Mouse (Mus musculus): ENCODE data around the gene Ear2. TPM values are rescaled to one million over a fixed set of nuclear protein-coding genes. Genes with fewer than 3 reads are reported as not detected.
"Not testable (repeated sequence)": the region's sequence is repeated elsewhere in the genome, so short reads cannot be mapped to it uniquely, and the experiment has no call there.

The Ear2 gene
- polyA plus RNA-seq (2016; fragmentation: Nextera tagmentation; extraction: Ambion mirVana) = 3.5 and 11.1 TPM in 2 replicates

DNA sequence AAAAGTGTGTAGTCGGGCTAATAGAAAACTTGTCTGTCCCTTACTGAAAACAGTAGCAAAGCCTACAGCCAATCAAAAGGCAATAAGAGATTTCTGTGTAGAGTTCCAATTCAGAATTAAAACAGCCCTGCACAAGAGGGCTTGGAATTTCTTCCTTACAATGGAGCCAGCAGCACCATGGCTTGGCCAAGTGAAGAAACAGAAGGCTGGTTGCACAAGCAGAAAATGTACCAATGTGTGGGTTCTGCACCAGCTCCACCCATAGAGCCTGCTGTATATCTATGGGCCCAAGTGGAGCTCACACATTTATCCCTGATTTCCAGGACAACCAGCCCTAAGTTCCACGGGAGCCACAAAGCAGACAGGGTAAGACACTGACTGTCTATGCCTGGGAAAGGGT lies at the start of gene Ear2:
Ear2 (plus strand) TSS at position 301 of the 400 bp plus-strand sequence.
- H3K4me1 ChIP-seq = not testable (repeated sequence)

DNA sequence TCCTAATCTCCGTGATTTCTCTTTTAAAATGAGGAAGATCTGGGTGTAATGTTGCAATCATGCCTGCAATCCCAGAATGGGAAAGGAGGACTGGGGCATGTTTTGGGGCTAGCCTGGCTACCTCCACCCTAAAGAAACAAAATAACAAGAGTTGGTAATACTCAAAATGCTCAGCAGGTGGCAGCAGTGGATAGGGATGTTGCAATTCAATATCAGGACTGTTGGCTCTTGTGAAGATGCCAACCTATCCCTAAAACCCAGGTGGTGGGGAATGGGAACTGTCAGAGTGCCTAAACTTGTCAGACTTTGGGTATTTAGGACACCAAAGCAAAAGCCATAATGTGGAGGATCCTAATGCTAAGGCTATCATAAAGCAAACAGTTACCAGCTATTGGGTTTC lies 34.6 kb upstream of the Ear2 start:
- H3K9ac ChIP-seq = not testable (repeated sequence)
- WGBS (ENCODE audit: insufficient replicate concordance) = 50% methylated on average over 1 of the region's 1 CpGs

More for the DNA sequence above, at the start of gene Ear2:
- H3K36me3 ChIP-seq; H3K27ac ChIP-seq; H3K9ac ChIP-seq; H3K4me3 ChIP-seq; H3K4me2 ChIP-seq; ATAC-seq; H3K27me3 ChIP-seq (replicated peaks); H3K9me3 ChIP-seq (replicated peaks): not testable (repeated sequence)
- 43% methylated on average over 2 of the region's 2 CpGs for WGBS (ENCODE audit: insufficient replicate concordance)

DNA sequence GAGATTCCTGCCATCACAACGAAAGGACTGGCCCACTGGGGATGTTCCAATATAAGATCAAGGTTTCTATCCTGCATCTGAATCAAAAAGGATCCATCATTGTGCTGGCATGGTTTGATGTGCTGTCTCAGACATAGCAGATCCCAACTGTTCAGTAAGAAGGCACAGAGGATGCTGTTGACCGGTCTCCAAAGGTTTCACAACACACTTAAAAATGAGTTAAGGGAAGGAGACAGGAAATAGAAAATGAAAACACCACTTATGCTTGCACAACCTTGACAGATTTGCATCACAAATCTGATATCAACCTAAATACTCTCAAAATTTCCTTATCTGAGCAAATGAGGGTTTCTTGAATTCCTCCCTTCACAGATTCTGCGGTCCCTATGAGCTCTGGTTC lies 31.9 kb upstream of the Ear2 start:
- H3K36me3 ChIP-seq; H3K4me1 ChIP-seq; H3K27me3 ChIP-seq (replicated peaks); H3K4me2 ChIP-seq; H3K9me3 ChIP-seq (replicated peaks); H3K9ac ChIP-seq; H3K4me3 ChIP-seq; H3K27ac ChIP-seq; ATAC-seq: not testable (repeated sequence)
- 62% methylated on average over 2 of the region's 3 CpGs for WGBS (ENCODE audit: insufficient replicate concordance)

More for the DNA sequence above, 34.6 kb upstream of the Ear2 start:
- H3K4me1 ChIP-seq; H3K4me2 ChIP-seq; H3K27me3 ChIP-seq (replicated peaks); H3K4me3 ChIP-seq; H3K27ac ChIP-seq; H3K36me3 ChIP-seq; ATAC-seq; H3K9me3 ChIP-seq (replicated peaks): not testable (repeated sequence)

DNA sequence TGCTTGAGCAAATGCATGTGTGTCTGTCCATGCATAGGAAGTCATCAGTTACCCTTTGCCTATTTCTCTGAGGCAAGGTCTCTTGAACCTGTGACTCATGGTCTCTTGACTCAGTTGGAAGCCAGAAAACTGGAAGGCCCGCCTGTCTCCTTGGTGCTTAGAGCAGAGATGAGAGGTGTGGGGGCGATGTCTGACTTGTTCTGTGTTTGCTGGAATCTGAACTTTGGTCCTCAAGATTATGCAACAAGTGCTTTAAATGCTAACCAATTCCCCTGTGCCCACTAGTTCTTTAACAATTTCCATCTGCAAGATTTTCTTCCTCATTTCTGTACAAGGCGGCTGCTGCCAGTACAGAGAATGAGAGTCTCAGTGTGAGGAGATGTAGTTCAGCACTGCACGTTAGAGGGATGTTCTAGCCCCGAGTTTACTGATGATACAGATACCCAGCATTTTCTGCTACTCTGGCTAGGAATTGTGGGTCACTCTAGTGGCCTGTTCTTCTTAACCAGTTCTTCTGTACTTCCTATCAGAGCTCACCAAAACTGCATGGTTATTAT lies 24.6 kb upstream of the Ear2 start:
- H3K4me1 ChIP-seq; H3K36me3 ChIP-seq; H3K9ac ChIP-seq; H3K4me3 ChIP-seq; H3K27me3 ChIP-seq (replicated peaks); H3K4me2 ChIP-seq; H3K9me3 ChIP-seq (replicated peaks); H3K27ac ChIP-seq; ATAC-seq: not testable (repeated sequence)
- 55% methylated on average over 5 of the region's 5 CpGs for WGBS (ENCODE audit: insufficient replicate concordance)

DNA sequence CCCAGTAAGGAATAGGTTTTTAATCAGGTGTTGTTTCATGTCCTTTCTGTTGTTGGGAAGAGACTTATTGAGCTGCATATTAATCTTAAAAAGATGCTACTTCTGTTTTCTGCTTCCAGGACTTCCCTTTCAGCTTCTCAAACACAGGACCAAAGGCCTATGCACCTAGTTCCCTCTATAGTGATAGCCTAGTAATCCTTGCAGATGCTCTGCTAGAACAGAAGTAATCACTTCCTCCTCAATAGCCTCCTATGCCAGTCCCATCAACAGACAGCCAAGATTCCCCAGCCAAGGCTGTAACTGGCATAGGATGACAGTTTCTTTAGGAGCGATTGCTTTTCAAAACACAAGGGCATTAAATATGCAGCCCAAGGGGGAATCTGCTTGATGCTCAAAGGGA lies 15.9 kb upstream of the Ear2 start:
- not testable (repeated sequence) for H3K9ac ChIP-seq; H3K9me3 ChIP-seq (replicated peaks); H3K27me3 ChIP-seq (replicated peaks); H3K4me3 ChIP-seq; H3K4me2 ChIP-seq; ATAC-seq; H3K27ac ChIP-seq; H3K4me1 ChIP-seq; H3K36me3 ChIP-seq
- 70% methylated on average over 1 of the region's 1 CpGs for WGBS (ENCODE audit: insufficient replicate concordance)

DNA sequence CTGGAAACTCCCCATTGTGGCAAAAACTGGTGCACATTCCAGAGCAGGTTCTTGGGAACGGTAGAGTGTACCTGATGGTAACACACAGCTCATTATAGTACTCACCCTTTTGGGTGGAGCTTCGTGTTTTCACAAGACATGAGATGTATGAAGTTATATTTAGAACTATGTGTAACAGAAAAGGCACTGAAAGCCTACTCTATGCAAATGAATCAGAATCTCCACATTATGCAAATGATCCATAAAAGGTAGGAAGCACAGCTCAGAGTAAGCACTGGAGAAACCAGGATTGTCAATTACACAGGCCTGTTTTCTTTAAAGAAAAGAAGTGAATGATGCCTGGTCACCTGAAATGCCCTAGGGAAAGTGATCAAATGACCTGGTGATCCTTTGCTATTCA lies 14.9 kb upstream of the Ear2 start:
- H3K4me1 ChIP-seq; H3K36me3 ChIP-seq; H3K9me3 ChIP-seq (replicated peaks); H3K4me3 ChIP-seq; H3K27ac ChIP-seq; H3K9ac ChIP-seq; H3K27me3 ChIP-seq (replicated peaks); H3K4me2 ChIP-seq; ATAC-seq: not testable (repeated sequence)
- 48% methylated on average over 2 of the region's 2 CpGs for WGBS (ENCODE audit: insufficient replicate concordance)

DNA sequence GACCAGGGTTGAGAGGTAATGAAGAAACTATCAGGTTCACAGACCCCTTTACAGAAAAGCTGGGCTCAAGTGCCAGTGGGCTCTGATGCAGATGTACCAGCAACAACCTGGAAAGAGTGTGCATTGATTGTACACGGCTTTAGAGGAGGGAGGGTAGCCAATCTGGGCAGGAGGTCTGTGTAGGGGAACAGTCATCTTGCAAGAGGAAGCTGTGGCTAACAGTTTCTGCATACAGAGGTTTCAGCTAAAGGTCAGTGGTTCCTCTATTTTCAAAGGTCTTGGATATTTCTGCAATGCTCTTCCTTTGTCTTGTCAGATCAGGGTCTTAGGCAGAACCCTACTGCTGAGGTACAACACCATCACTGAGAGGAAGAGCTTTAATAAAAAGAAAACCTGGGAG lies 10.9 kb upstream of the Ear2 start:
- ATAC-seq; H3K27ac ChIP-seq; H3K4me3 ChIP-seq; H3K9me3 ChIP-seq (replicated peaks); H3K4me1 ChIP-seq; H3K9ac ChIP-seq; H3K27me3 ChIP-seq (replicated peaks); H3K4me2 ChIP-seq; H3K36me3 ChIP-seq: not testable (repeated sequence)
- WGBS (ENCODE audit: insufficient replicate concordance) = 23% methylated on average over 1 of the region's 1 CpGs

DNA sequence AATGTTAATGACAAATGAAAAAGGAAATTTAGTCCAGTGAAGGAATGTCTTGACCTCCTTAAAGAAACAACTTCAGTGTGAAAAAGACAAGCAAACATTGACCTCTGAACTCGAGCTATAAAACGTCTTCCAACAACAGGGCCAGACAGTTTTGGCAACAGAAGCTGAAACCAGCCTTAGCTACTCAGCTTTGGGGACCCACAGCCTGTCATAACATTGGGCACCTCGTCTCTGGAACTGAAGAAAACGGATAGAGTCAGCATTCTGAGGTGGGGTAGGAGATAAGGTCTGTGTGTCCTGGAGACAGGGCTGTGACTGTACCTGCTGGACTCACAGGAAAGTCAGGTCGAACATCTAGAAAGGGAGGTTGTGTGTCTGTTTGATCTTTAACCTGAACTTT lies 8.0 kb upstream of the Ear2 start:
- 41% methylated on average over 5 of the region's 5 CpGs for WGBS (ENCODE audit: insufficient replicate concordance)
- not testable (repeated sequence) for H3K9me3 ChIP-seq (replicated peaks); H3K4me2 ChIP-seq; ATAC-seq; H3K27me3 ChIP-seq (replicated peaks); H3K4me1 ChIP-seq; H3K36me3 ChIP-seq; H3K9ac ChIP-seq; H3K27ac ChIP-seq; H3K4me3 ChIP-seq

DNA sequence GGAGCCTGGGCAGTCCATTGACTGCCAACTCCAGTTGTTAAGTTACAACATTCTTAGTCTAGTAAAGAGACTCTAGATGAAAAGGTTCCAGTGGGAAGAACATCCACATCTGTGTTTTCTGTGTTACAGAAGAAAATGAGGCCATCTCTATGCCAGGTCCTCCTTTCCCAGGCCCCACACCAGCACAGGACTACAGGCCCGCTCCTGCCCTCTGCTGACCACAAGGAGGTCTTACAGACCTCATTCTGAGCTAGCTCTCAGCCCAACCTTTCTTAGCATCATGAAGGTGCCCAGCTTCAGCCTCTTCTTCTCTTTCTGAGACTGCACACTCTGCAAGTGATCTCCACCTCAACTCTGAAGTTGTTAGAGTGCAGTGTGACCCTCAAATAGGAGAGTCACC lies 2.4 kb upstream of the Ear2 start:
- WGBS (ENCODE audit: insufficient replicate concordance) = no CpG with 5 or more reads among the region's 1 CpGs
- H3K36me3 ChIP-seq; H3K4me3 ChIP-seq; H3K4me1 ChIP-seq; H3K27ac ChIP-seq; H3K9ac ChIP-seq; H3K4me2 ChIP-seq; H3K27me3 ChIP-seq (replicated peaks); H3K9me3 ChIP-seq (replicated peaks): not testable (repeated sequence)
- ATAC-seq = peak; percentile 72; the same call in 1 of the 2 replicates

DNA sequence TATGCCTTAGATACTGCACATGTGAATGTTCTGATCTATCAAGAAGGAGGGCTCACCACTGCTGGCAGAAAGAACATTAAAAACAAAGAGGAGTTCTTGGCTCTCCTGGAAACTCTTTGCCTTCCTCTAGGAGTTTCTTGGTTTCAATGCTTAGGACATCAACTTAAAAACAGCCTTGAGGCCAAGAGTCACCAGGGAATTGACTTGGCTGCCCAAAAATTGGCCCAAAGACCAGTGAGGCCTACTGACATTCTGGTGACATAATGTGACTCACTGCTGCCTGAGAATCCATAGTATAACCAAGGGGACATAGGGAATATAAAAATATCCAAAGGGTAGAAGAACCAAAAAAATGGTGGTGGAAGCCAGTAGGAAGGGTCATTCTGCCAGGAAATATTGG lies 8.5 kb downstream of the Ear2 start:
- no peak overlapping the region for H3K4me2 ChIP-seq
- no peaks in the 10 kb centered on the region for H3K9me3 ChIP-seq (replicated peaks)
- no peaks in the 10 kb centered on the region for H3K4me1 ChIP-seq
- no peak overlapping the region for H3K9ac ChIP-seq
- no peaks in the 10 kb centered on the region for H3K36me3 ChIP-seq
- ATAC-seq = no peak
- H3K27me3 ChIP-seq (replicated peaks) = no peaks in the 10 kb centered on the region
- H3K4me3 ChIP-seq = no peak overlapping the region
- no peak overlapping the region for H3K27ac ChIP-seq

DNA sequence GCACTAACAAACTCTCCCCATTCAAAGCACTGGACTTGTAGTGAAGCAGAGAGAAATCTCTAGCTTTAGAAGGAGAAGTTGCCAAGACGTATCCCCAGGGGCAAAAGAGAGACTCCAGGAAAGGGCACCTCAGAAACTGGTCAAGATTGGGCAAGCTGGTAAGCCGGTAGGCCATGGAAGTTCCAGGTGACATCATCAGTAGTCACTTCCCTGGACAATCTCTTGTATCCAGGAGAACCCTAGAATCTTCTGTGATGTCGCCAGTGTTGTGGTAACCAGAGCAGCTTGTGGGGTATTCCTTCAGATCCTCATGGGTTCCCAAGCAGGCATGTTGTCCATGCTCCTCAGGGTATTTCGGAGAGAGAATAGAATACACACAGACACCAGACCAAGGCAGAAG lies 21.1 kb downstream of the Ear2 start, which contains the start of gene Gm3327:
Gm3327 (plus strand) TSS at position 301 of the 400 bp plus-strand sequence.
- not testable (repeated sequence) for H3K4me3 ChIP-seq; H3K4me2 ChIP-seq; H3K4me1 ChIP-seq; H3K9me3 ChIP-seq (replicated peaks); H3K27me3 ChIP-seq (replicated peaks); H3K9ac ChIP-seq; H3K27ac ChIP-seq; H3K36me3 ChIP-seq; ATAC-seq
- WGBS (ENCODE audit: insufficient replicate concordance) = 67% methylated on average over 4 of the region's 4 CpGs
